26 mouse cellular contexts compared by ENCODE assay signal in the genomic region with DNA sequence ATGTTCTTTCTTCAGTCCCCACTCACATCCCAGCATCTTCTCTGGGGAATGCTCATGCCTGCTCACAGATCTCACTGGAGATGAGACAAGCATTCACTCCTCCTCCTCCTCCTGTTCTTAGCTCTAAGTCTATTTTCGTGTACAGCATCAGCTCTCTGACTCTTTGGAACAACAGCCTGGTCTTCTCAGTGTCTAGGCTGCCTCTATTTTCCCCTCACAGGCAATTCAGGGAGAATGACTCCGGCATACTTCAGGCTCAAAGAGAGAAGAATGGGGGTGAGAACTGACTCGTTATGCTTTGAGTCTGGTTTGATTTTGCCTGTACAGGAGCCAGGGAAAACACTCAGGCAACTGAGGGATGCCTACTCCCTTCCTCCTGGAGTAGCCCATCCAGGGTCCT.
DNase-seq lines count a peak whose midpoint lies in the region; ATAC-seq and TF ChIP-seq lines count a peak whose summit lies in the region.
"Had no signal": no experiment of that assay in that cellular context is flagged by ENCODE, and none has a peak within 500 bp of the region (broad histone marks: within the 10 kb centered on the region; RNA-seq: fewer than 3 reads in every experiment).

No protein-coding gene starts in this region.

- H3K27ac ChIP-seq in cortical plate, adult 2 months (ENCODE audit: insufficient read depth, low read length) = peak overlapping the region; percentile 89
- peak overlapping the region; percentile 91 for H3K27ac ChIP-seq in olfactory bulb, adult 2 months (ENCODE audit: insufficient read depth, low read depth, low read length)
- no peak overlapping the region for H3K27ac ChIP-seq in neural tube, embryonic 15.5 days (replicated peaks)
- H3K27ac ChIP-seq: forebrain, embryonic 10.5 days; intestine, embryonic 15.5 days; limb, embryonic 13.5 days; liver, embryonic 13.5 days; neural tube, embryonic 13.5 days had no signal

- no peak for TF ChIP-seq POLR2A in cortical plate, adult 2 months (IDR thresholded peaks at IDR 0.05; ENCODE audit: extremely low read depth, insufficient read depth, low read length)
- no peak for TF ChIP-seq POLR2A in olfactory bulb, adult 2 months (IDR thresholded peaks at IDR 0.05; ENCODE audit: insufficient read depth, low read depth, low read length)

- ATAC-seq in neural tube, embryonic 15.5 days (ENCODE audit: low FRiP score) = no peak
- ATAC-seq: forebrain, embryonic 16.5 days; hindbrain, embryonic 16.5 days; intestine, embryonic 15.5 days; midbrain, embryonic 16.5 days had no signal

- no peak for TF ChIP-seq CTCF in cortical plate, adult 2 months (IDR thresholded peaks at IDR 0.05; ENCODE audit: extremely low read depth, insufficient read depth, low read length)
- TF ChIP-seq CTCF in olfactory bulb, adult 2 months (IDR thresholded peaks at IDR 0.05; ENCODE audit: insufficient read depth, low read depth, low read length) = no peak

- intact Hi-C loops in left cerebral cortex, postnatal 4 days (cut with DNase I) = no loop called here

- no peak overlapping the region for H3K9ac ChIP-seq in neural tube, embryonic 15.5 days (replicated peaks)
- H3K9ac ChIP-seq: intestine, embryonic 15.5 days; limb, embryonic 13.5 days; liver, embryonic 13.5 days; lung, embryonic 14.5 days; neural tube, embryonic 13.5 days had no signal

- H3K27me3 ChIP-seq in neural tube, embryonic 15.5 days (replicated peaks) = no peaks in the 10 kb centered on the region
- H3K27me3 ChIP-seq: intestine, embryonic 15.5 days; limb, embryonic 13.5 days; liver, embryonic 13.5 days; neural tube, embryonic 13.5 days had no signal

- peaks cover 13% of the 10 kb centered on the region for H3K4me1 ChIP-seq in cortical plate, adult 2 months (ENCODE audit: control insufficient read depth, insufficient read depth, low read length)
- peaks cover 5% of the 10 kb centered on the region for H3K4me1 ChIP-seq in olfactory bulb, adult 2 months (ENCODE audit: control insufficient read depth, insufficient read depth, low read length)
- no peaks in the 10 kb centered on the region for H3K4me1 ChIP-seq in neural tube, embryonic 15.5 days
- H3K4me1 ChIP-seq: forebrain, embryonic 10.5 days; intestine, embryonic 15.5 days; limb, embryonic 13.5 days; liver, embryonic 13.5 days; neural tube, embryonic 13.5 days had no signal

- no peaks in the 10 kb centered on the region for H3K9me3 ChIP-seq in neural tube, embryonic 15.5 days (replicated peaks)
- H3K9me3 ChIP-seq: forebrain, embryonic 10.5 days; intestine, embryonic 15.5 days; limb, embryonic 13.5 days; neural tube, embryonic 13.5 days had no signal

- WGBS in olfactory bulb, adult 2 months = 16% methylated on average over 3 of the region's 3 CpGs
- WGBS in neural tube, embryonic 15.5 days = 67% methylated on average over 3 of the region's 3 CpGs

- no peaks in the 10 kb centered on the region for H3K36me3 ChIP-seq in neural tube, embryonic 15.5 days
- H3K36me3 ChIP-seq: forebrain, embryonic 10.5 days; intestine, embryonic 15.5 days; limb, embryonic 13.5 days; liver, embryonic 13.5 days; neural tube, embryonic 13.5 days had no signal

- peak; percentile 63 for DNase-seq in left cerebral cortex, adult 11 months (ENCODE audit: low spot score)
- DNase-seq in left cerebral cortex, postnatal 4 days = no peak
- DNase-seq in left cerebral cortex, adult 18-20 months (ENCODE audit: low spot score in 2 of 2) = peak; percentile 30 to 42
- DNase-seq in kidney, adult 8-10 months = no peak
- no peak for DNase-seq in urinary bladder, postnatal 4 days (ENCODE audit: low spot score in 2 of 2)
- DNase-seq: adrenal gland, adult 2 months; cerebellum, adult 11-12 months; cerebellum, postnatal 10 days; gastrocnemius, postnatal 10 days; kidney, postnatal 25 days; liver, embryonic 13.5 days; lung, embryonic 14.5 days; thymus, adult 2 months; thymus, postnatal 4 days had no signal

- H3K4me2 ChIP-seq in neural tube, embryonic 15.5 days = no peak overlapping the region
- H3K4me2 ChIP-seq: heart, embryonic 11.5 days; intestine, embryonic 15.5 days; limb, embryonic 13.5 days; liver, embryonic 13.5 days; lung, embryonic 14.5 days; neural tube, embryonic 13.5 days had no signal

- no peak overlapping the region for H3K4me3 ChIP-seq in cortical plate, adult 2 months (ENCODE audit: insufficient read depth, low read length)
- no peak overlapping the region for H3K4me3 ChIP-seq in olfactory bulb, adult 2 months (ENCODE audit: insufficient read depth, low read depth, low read length)
- H3K4me3 ChIP-seq in neural tube, embryonic 15.5 days (replicated peaks) = no peak overlapping the region
- H3K4me3 ChIP-seq: forebrain, embryonic 10.5 days; intestine, embryonic 15.5 days; limb, embryonic 13.5 days; liver, embryonic 13.5 days; myocyte; neural tube, embryonic 13.5 days had no signal

Comparison
In these comparisons a context has a peak if more than half of its experiments do, and no peak if none do; other contexts are left out.
1. DNase-seq: peak in left cerebral cortex, adult 11 months (single experiment) and left cerebral cortex, adult 18-20 months (2 of 2); none in left cerebral cortex, postnatal 4 days (single experiment), kidney, adult 8-10 months (0 of 2) and urinary bladder, postnatal 4 days (0 of 2).